Mouse (Mus musculus): ENCODE measurements at regions not wholly inside any gene's neighbourhood (a gene's known extent, or its start where the extent isn't known, plus 50 kb on each side); places are given as distances from the start of the nearest gene placed in this dataset.
A peak's percentile ranks its signal among the peaks of the same experiment; 100 is the strongest.

DNA sequence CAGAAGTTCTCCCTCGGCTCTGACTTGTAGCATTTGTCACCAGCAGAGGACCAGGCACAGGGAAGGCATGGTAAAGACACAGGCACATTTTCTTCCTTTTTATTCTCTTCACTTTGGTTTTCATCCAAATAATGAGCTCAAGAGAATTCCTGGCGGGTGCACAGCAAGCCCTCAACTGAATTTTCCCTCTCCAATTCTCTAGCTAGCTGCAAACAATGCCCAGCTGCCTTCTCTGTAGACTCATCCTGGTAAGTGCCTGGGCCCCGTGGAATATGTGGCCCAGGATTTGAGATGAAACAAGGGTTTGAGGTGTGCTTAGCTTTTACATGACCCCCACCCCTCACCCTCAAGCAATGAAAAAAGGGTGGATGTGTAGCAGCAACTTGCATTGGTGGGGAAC, 90.4 kb downstream of the Otol1 start:
- DNase-seq (ENCODE audit: low spot score) = no peak

DNA sequence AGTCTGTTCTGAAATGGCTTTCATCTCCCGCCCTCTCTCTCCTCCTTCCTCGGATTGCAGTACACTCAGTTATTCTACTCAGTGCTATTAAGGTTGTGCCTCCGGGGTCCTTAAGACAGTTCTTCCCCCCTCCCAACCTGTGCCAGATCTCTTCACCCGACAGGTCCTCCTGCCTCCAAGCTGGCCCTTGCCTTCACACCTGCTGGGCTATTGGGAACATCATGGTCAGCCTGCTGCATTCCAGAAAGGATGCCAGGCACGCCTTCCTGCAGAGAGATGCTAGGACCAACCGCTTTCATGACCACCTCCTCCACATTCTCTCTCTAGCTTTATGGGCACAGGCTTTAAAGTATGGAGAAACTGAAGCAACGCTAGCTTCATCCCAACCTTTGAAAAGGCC, 94.7 kb downstream of the Otol1 start:
- DNase-seq (ENCODE audit: low spot score) = no peak

DNA sequence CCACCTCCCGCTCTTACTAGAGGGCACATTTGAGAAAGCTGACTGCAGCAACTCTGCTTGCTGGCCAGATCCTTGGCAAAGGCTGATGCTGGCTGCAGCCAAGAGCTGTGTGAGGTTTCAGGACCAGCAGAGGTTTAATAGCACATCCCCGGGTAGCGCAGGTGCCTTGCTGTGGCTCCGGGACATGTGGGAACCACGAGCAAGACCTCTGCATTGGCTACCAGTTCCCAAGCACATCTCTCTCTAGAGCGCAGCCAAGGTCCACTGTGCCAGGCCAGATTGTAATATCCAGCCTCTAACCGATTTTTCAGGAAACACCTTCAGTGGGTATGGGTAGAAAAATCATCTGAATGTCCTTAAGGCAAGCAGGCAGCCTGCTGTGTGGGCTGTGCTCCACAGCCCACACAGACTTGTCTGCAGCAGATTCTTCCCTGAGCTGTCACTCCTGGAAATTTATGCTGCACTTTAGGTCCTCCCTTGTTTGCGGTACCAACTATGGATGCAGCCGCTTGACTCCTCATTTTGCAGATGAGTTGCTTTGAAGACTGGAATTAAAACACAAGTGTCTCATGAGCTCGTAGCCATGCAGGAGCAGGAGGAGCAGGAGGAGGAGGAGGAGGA, 95.3 kb downstream of the Otol1 start:
- no peak for DNase-seq (ENCODE audit: low spot score)

DNA sequence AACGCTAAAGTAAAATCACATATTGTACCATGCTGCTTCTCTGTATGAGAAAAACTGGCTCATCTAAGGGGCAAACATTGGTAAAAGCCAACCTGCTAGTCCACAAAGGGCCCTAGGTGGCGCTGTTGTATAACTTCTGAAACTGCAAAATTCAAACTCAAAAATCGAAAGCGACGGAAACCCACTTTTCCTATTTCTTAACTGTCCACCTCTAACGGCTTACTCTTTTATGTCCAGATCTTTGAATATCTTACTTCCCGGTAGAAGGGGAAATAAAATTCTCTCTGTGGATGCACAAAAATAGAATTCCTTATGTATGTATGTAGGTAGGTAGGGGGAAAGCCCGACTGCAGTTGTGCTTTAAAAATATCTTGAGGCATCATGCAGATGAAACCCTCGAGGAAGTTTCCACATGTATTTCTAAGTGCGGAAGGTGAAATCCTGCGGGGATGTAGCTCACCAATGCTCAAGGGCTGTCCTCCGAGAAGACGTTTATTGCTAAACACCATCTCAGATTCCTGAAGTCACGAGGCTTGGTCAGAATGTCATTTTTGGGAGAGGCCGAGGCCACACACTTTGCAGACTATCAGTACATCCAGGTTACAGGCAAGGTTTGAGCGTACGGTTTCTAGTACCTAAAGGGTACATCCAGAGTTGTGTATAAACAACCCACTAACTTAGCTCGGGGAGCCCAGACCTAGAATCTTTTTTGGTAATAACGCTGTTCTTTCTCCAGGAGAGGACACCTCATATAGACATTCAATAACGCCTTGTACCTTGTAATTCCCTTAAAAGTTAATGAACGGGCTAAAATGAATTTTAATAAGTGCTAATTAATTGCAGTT, 96.8 kb downstream of the Otol1 start:
- peak; percentile 81 for DNase-seq (ENCODE audit: low spot score)

DNA sequence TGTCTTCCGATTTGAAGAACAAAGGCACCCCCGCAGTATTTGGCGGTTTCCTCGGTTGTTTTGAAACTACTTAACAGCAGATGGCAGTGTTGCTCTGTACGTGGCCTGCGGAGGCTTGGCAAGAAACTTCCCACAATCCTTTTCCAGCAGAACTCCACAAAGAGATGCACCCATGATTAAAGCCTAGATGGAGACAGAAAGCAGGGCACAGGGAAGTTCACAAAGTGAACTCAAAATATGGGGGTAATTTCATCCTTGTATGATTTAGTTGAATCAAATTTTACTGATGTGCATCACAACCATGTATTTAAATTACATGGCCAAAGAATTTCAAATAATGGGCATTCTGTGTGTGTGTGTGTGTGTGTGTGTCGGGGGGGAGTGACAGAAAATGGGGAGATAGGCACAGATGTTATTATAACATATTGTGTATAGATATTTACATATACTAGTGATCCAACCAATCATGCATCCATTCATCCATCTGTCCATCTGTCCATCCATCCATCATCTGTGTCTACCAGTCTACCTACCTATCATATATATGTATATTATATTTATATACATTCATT, 97.5 kb downstream of the Otol1 start:
- peak; percentile 53 for DNase-seq (ENCODE audit: low spot score)

DNA sequence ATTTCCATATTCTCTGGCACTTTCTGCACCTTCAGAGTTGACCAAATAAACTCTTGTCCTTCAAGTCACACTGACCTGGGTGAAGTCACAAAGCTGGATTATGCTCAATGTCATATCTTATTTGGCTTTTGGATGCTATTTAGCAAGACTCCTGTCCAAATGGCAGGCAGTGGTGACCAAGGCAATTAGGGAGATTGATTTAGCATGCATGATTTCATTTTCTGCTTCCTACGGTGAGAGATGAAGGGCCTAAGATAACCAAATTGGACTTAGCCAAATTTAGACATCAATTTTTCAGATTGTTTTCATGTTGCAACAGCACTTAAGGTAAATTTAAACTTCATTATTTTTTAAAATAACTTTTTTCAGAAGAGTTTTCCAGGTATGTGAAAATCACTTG, 98.1 kb downstream of the Otol1 start:
- DNase-seq (ENCODE audit: low spot score) = no peak

DNA sequence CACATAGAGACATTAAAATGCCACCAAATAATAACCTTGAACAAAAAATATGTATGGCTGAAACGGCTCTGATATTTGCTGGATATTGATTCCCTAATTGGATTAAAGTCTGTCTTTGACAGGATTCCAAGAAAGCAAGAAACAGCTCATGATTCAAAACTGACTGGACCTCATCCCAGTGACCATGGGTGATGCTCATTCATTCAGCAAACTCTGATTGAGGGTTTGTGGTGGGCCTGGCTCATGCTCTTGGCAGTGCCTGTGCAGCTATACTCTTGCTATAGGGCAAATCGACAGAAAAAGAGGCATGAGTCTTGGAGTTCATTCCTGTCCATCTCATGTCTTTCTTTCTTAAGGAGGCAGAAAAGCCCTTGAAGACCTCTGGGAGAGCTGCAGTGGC, 98.7 kb downstream of the Otol1 start:
- no peak for DNase-seq (ENCODE audit: low spot score)

DNA sequence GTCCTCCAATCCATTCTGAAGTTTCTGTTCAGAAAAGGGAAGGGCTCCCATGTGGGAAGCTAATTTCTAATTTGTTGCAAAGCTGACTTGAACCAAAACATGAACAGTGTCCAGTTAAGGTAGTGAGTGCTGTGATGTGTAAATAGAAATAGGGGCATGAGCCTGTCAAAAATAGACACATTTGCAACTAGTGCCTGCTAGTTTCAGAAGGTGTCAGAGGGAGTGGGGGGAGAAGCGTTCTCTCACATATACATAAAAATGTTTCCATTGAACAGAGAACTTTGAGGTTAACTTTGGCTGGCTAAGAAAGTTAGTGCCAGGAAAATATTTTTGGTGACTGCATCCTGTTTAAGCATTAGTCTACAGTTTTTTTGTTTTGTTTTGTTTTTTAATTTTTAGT, 118.8 kb downstream of the Otol1 start:
- no peak for DNase-seq (ENCODE audit: low spot score)

DNA sequence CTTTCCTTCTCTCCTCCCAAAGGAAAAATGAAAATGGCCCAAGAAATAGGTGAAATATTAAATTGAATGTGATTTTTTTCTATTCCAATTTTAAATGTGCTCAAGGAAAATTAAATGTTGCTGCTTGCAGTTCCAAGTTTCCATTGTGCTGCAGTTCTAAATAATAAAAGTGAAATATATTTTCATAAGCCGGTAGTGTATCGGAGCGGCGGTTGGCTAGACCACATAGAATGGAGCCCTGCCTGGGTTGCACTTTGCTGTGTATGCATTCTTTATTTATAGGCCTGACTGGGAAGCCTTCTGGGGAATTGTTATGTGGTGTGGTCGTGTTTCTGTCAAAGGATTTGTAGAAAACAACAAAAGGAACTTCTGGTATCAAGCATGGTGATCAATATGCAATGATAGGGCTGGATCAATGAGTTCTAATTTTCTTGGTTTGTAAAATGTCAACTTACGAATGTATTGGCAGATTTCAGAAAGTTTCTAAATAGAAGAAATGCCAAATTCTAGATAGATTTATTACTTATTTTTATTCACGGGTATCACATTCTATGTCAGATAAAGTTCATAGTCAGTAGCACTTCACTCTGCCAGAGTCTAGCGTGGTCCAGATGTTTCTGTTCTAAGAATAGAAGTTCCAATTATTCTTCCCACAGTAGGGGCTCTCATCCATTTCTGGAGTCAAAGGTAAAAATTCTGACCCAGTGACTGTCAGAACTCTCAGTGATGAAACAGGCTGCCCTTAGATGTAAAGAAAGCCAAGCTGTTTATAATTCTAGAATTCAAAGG, 123.0 kb downstream of the Otol1 start:
- no peak for DNase-seq (ENCODE audit: low spot score)

DNA sequence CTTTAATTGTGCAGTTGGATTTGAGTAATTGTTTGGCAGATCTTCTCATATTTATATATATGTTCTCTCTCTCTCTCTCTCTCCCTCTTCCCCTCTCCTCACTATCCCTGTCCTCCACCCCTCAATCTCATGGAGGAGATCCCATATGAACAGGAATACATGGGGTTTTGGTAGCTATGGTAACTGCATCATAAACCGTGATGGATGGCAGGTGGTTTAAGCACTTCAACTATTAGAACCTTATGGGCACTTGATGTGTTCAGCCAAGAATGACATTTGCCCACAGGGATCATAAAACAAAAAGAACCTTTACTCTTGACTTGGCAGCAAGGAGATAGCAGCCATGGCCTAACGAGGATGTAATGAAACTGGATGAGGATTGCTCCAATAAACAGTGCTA, 127.5 kb downstream of the Otol1 start:
- DNase-seq (ENCODE audit: low spot score) = no peak

DNA sequence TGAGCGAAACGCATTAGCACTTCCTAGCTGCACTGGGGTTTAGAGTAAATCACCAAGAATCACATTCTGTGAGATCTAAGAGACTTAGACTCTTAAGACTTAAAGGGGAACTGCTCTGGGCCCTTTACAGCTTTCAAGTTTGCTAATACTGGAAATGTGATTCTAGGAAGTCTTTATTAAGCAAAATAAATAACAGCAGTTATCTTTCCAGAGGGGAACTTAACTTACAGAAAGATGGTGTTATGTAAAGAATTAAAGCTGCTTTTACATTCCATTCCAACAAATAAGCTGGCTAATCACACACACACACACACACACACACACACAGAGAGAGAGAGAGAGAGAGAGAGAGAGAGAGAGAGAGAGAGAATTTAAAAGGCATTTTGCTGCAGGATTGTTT, 131.1 kb downstream of the Otol1 start:
- DNase-seq (ENCODE audit: low spot score) = no peak

DNA sequence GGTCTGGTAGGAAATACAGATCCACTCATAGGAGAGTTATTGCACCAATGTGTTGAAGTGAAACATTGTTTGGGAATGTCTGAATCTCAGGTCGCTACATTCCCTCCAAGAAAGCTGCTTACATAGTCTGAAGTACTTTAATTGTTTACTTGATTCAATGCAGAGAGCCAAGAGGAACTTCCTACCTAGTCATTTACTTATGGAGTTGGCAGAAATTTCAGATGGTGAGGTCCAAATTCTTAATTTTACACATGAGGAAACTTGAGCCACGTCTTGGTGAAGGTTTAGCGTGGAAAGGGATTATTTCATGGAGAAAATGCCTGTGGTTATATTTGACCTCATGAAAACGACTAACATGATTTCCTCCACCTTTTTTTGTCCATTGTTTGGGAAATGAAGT, 131.5 kb downstream of the Otol1 start:
- DNase-seq (ENCODE audit: low spot score) = no peak

DNA sequence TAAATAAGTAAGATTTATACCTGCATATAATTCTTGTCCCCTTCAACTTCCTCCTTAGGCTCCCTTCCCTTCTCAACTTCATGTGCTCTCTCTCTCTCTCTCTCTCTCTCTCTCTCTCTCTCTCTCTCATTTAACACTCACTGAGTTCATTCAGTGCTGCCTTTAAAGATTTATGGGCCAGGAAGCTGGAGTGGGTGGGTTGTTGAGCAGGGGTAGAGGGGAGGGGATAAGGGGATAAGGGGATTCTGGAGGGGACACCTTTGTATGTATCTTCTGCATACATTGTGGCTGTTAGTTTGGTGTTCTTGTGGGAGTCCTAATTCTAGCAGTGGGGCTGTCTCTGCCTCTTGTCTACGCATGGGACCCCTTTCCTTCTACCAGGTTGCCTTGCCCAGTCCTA, 138.3 kb downstream of the Otol1 start:
- DNase-seq (ENCODE audit: low spot score) = no peak

DNA sequence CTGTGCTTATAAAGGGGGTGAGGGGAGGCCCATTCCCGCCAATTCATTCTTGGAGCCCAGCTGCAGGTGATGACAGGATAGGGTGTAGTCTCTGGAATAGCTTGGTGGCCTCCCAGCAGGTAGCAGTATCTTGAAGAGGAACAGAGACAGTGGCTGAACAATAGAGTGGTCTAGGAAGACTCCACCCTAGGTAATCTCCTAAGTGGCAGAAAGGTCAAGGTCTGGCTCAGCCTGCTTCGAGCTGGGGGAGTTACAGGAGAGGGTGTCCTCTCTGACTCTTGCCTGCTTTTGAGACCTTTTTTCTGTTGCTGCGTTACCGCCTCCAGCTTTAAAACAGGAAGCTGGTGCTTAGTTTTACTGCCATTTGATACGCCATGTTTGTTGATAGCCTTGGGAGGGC, 143.7 kb downstream of the Otol1 start:
- DNase-seq (ENCODE audit: low spot score) = no peak

DNA sequence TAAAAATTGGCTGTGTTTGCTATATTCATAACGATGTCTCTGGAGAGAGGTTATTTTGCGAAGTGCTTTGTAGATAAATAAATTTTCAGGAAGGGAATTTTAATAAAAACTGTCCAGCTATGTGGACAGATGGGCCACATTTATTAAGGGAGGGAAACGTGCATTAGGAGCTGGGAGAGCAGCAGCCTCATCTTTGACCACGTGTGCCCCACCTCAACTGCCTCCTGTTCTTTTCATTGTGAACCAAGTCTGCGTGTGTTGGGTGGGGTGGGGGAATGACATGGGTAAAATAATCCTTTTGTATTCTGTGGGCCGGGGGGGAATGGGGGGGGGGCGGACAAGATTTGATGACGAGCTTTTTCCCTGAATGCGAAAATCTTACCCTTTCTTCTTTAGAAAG, 152.6 kb downstream of the Otol1 start:
- DNase-seq (ENCODE audit: low spot score) = no peak

DNA sequence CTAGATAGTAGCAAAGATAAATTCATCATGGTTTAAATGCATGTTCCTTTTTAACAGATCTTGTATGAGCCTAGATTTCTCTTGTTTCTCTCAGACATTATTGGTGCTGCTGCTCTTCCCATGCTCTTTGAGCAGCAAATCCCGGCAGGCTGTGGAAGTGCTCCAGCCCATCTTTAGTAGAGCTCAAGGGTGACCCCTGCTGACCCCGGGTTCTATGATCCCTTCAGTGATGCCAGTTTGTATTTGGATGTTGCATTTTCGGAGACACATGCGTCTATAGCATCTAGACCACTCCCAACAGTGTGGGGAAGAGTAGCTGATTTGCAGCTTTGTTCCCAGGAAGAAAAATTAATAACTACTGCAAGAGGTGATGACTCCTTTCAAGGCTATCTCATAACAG, 164.3 kb downstream of the Otol1 start:
- DNase-seq (ENCODE audit: low spot score) = no peak

DNA sequence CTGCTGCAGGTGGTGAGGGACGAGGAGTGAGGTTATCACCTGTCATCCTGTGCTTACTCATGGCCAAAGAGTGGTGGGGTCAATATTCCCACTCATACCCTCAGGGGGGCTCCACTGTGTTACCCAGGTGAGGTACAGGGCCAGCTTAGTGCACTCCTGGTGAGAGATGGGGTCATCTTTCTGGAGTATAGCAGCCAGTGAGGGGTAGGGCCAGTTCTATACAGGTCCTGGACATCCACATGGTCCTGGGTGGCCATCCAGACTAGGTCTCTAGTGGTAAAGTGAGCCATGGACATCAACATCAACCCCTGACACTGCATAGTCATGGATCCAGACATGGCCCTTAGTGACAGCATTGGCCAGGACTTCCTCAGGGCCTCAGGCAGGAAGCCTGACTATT, 169.0 kb downstream of the Otol1 start:
- no peak for DNase-seq (ENCODE audit: low spot score)

DNA sequence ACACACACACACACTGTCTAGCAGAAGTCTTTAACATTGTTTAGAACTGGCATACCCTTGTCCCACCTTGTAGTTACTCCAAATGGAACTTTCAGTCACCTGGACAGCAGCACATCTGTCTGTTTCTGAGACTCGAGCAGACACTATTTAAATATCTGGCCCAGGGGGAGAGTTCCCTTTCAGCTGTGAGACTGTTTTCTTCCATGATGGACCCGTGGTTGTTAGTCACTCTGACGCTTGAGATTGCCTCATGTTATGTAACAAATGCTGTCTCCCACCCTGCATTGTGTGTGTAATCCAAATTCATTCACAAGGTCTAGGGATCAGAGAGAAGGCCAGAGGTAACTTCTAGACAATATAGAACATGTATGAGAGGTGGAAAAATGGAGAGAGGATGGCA, 174.2 kb downstream of the Otol1 start:
- no peak for DNase-seq (ENCODE audit: low spot score)

DNA sequence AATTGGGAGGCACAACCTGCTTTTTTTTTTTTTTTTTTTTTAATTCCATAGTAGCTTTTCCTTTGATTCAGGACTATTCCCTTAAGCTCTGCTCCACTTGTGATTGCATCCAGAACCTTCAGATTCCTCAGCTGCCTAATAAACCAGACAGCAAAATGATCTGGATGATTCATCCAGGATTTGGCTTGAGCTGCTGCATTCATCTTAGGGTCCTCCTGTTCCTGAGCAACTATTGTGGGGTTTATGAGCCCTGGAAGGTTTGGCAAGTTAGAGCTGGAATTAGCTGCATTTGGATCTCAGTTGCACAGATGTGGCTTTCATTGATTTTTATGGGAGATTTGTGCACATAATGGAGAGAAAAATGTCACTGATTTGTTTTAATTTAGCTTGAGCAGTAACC, 183.3 kb downstream of the Otol1 start:
- no peak for DNase-seq (ENCODE audit: low spot score)

DNA sequence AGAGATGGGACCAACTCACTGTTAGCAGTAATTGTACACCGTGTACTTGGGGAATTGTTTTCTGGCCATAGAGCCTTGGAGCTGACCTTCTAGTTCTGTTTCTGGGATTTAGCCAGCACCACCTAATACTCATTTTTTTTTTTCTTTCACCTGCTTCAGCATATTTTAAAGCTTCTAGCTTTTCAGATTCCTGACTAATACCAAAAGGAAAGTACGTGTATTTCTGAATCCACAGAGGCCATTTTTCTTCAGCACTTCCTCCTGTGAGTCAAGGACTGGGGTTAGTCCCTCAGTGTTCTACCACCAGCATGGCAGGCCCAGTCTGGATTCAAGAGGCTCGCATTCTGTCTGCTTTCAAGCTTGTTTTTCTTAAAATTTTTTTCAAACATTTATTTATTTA, 189.3 kb downstream of the Otol1 start:
- no peak for DNase-seq (ENCODE audit: low spot score)

DNA sequence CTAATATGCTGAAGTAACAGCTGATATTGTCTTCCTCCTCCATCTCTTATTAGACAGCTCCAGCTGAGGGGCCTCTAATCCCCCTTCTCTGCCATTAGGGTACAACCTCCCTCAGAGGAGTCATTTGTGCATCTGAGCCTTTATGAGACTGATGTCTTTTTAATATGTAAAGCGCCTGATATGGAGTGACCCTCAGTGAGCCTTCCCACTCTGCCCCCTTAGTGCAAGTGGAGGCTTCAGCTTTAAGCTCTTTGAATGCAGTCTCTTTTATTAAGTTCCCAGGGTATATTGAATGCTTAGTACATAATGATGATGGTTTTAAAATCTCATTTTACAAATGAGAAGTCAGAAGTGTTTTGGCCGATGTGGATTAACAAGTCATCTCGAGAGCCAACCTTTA, 191.5 kb downstream of the Otol1 start:
- no peak for DNase-seq (ENCODE audit: low spot score)

DNA sequence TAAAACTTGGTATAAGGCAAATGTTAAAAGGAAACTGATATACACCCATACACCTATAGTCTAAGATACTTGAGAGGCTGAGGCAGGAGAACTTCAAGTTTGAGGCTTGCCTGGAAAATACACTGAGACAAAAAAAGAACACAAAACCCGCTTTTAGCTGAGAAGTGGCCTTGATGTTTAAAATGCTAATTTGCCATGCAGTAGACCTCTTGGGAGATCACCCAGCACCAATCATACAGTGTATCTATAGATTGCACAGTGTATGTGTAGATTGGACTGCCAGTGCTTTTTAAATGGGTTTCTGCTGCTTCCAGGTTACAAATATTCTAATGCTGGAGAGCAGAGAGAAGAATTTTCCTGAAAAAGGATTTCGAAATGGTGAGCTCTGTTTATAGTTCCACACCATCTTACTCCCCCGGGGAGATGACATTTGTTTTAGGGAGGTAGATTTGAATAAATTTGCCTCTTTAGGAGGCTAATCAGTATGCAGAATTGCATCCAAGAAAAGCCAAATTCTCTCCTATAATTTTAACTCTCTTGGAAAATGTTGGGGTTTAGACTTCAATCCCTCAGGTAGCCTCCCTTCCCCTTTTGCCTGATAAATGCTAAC, 194.0 kb downstream of the Otol1 start:
- DNase-seq (ENCODE audit: low spot score) = no peak

Measured in ovary, postnatal 14 days (tissue).